Mouse (Mus musculus) lung, postnatal 0 days (tissue): ENCODE data around the gene Gsx1. TPM values are rescaled to one million over a fixed set of nuclear protein-coding genes. Genes with fewer than 3 reads are reported as not detected.
A peak's percentile ranks its signal among the peaks of the same experiment; 100 is the strongest.

Experiments
- ATAC-seq: fragments of 200-750 bp; cut with Nextera tagmentation; 2 replicates; pipeline ENCODE4 v1.8.0; 2017; ENCODE audit warnings: moderate library complexity
- DNase-seq: peaks from one replicate; pipeline ENCODE4 v3.0.0-alpha.2; 2016; ENCODE audit warnings: low spot score
- H3K27ac ChIP-seq: fragments of 300-500 bp; sonication (generic); 2 replicates; pipeline ENCODE4 v1.5.1; 2014; ENCODE audit warnings: antibody characterized with exemption, mild to moderate bottlenecking, low read length, mixed read lengths
- H3K27me3 ChIP-seq: fragments of 300-500 bp; sonication (generic); replicated peaks from 2 replicates; pipeline ENCODE4 v1.6.1; 2014; ENCODE audit warnings: low read length, mixed read lengths; ENCODE audit not compliant: insufficient read depth
- H3K36me3 ChIP-seq: fragments of 300-500 bp; sonication (generic); 2 replicates; pipeline ENCODE4 v1.6.1; 2014; ENCODE audit warnings: low read length, mixed read lengths; ENCODE audit not compliant: insufficient read depth
- H3K4me1 ChIP-seq: fragments of 300-500 bp; sonication (generic); 2 replicates; pipeline ENCODE4 v1.6.1; 2014; ENCODE audit warnings: antibody characterized with exemption, low read depth, low read length, mixed read lengths; ENCODE audit not compliant: insufficient read depth
- H3K4me2 ChIP-seq: fragments of 300-500 bp; sonication (generic); replicated peaks from 2 replicates; pipeline ENCODE4 v1.6.1; 2014; ENCODE audit warnings: low read depth, mild to moderate bottlenecking, low read length, moderate library complexity, mixed read lengths
- H3K4me3 ChIP-seq: fragments of 300-500 bp; sonication (generic); 2 replicates; pipeline ENCODE4 v1.5.1; 2014; ENCODE audit warnings: low read depth, low read length
- H3K9ac ChIP-seq: fragments of 300-500 bp; sonication (generic); replicated peaks from 2 replicates; pipeline ENCODE4 v1.6.1; 2014; ENCODE audit warnings: low read depth, mild to moderate bottlenecking
- H3K9me3 ChIP-seq: fragments of 300-500 bp; sonication (generic); 2 replicates; pipeline ENCODE4 v1.6.1; 2016; ENCODE audit warnings: low read length, mixed read lengths
- CTCF ChIP-seq: IDR thresholded peaks from 2 replicates; pipeline ENCODE4 v1.5.1; 2016; ENCODE audit warnings: antibody characterized with exemption, mild to moderate bottlenecking
- EP300 ChIP-seq: IDR thresholded peaks from 2 replicates; pipeline ENCODE4 v1.6.1; 2016; ENCODE audit warnings: antibody characterized with exemption, mild to moderate bottlenecking, control low read depth
- WGBS: fragments of 180-500 bp; shearing (Covaris S2); extraction: QIAGEN DNeasy Blood & Tissue Kit; methylation state at CpG from one replicate; pipeline ENCODE4 v1.1.7; 2014; 5-methylcytosine and 5-hydroxymethylcytosine counted together
- polyA plus RNA-seq: library from polyadenylated mRNA; unstranded; fragments of >200 nt; fragmentation: Nextera tagmentation; extraction: Ambion mirVana; gene quantifications from 2 replicates; pipeline ENCODE4 v1.2.1, GENCODE M21; 2015

The Gsx1 gene
- polyA plus RNA-seq, 1 experiment from 2014 or later: not detected

GRCm38 (mm10) chr5:147159320-147159719 is 29.2 kb upstream of the Gsx1 start:
- ATAC-seq (no peak), DNase-seq (no peak)
- no peaks in the 10 kb centered on the region for H3K4me1 ChIP-seq
- H3K36me3 ChIP-seq: no peaks in the 10 kb centered on the region
- H3K27ac ChIP-seq: no peak overlapping the region
- H3K4me3 ChIP-seq: no peak overlapping the region
- TF ChIP-seq CTCF (no peak), EP300 (no peak)
- WGBS: 68% methylated on average over 6 of the region's 6 CpGs
- H3K9ac ChIP-seq: no peak overlapping the region
- H3K4me2 ChIP-seq: no peak overlapping the region
- H3K9me3 ChIP-seq: no peaks in the 10 kb centered on the region
- H3K27me3 ChIP-seq: no peaks in the 10 kb centered on the region

GRCm38 (mm10) chr5:147159792-147160191 is 28.7 kb upstream of the Gsx1 start:
- no peak overlapping the region for H3K9ac ChIP-seq
- H3K9me3 ChIP-seq: no peaks in the 10 kb centered on the region
- no peaks in the 10 kb centered on the region for H3K36me3 ChIP-seq
- DNase-seq (no peak), ATAC-seq (no peak)
- TF ChIP-seq CTCF (no peak), EP300 (no peak)
- no peak overlapping the region for H3K4me3 ChIP-seq
- 64% methylated on average over 2 of the region's 2 CpGs for WGBS
- no peak overlapping the region for H3K27ac ChIP-seq
- H3K4me1 ChIP-seq: no peaks in the 10 kb centered on the region
- H3K4me2 ChIP-seq: no peak overlapping the region
- no peaks in the 10 kb centered on the region for H3K27me3 ChIP-seq

GRCm38 (mm10) chr5:147165060-147165459 is 23.4 kb upstream of the Gsx1 start:
- WGBS: 81% methylated on average over 6 of the region's 6 CpGs
- ATAC-seq (no peak), DNase-seq (no peak)
- Histone ChIP-seq H3K9ac (no peak overlapping the region), H3K9me3 (no peaks in the 10 kb centered on the region), H3K27me3 (no peaks in the 10 kb centered on the region), H3K4me3 (no peak overlapping the region), H3K4me1 (no peaks in the 10 kb centered on the region), H3K27ac (no peak overlapping the region), H3K36me3 (no peaks in the 10 kb centered on the region), H3K4me2 (no peak overlapping the region)
- TF ChIP-seq EP300: no peak
- no peak; the same call in 1 of the 2 replicates for TF ChIP-seq CTCF

- H3K4me1 ChIP-seq: no peaks in the 10 kb centered on the region
- no peak overlapping the region for H3K4me2 ChIP-seq
- no peak overlapping the region for H3K4me3 ChIP-seq
- TF ChIP-seq CTCF: no peak
- TF ChIP-seq EP300: no peak
- ATAC-seq: no peak
- no peaks in the 10 kb centered on the region for H3K36me3 ChIP-seq
- no peak for DNase-seq
- WGBS: 80% methylated on average over 7 of the region's 7 CpGs
- no peaks in the 10 kb centered on the region for H3K27me3 ChIP-seq
- H3K9ac ChIP-seq: no peak overlapping the region
- H3K27ac ChIP-seq: no peak overlapping the region
- H3K9me3 ChIP-seq: no peaks in the 10 kb centered on the region
These were observed 18.4 kb upstream of the Gsx1 start for GRCm38 (mm10) chr5:147170088-147170487.

- ATAC-seq: no peak
- WGBS: 77% methylated on average over 3 of the region's 3 CpGs
- no peak overlapping the region for H3K9ac ChIP-seq
These were observed 14.4 kb upstream of the Gsx1 start for GRCm38 (mm10) chr5:147174046-147174445.

GRCm38 (mm10) chr5:147185174-147185915 is 3.2 kb upstream of the Gsx1 start:
- DNase-seq: no peak
- Histone ChIP-seq H3K36me3 (no peaks in the 10 kb centered on the region), H3K4me1 (peaks cover 15% of the 10 kb centered on the region; the same call in 1 of the 2 replicates), H3K9me3 (no peaks in the 10 kb centered on the region), H3K4me2 (peak overlapping the region; percentile 44), H3K4me3 (0 out of 2 replicates have a peak overlapping the region, but pooled peaks have one; percentile 19), H3K27me3 (peaks cover 44% of the 10 kb centered on the region), H3K9ac (no peak overlapping the region), H3K27ac (no peak overlapping the region)
- no peak for ATAC-seq
- 8% methylated on average over 17 of the region's 19 CpGs for WGBS
- TF ChIP-seq CTCF: no peak
- TF ChIP-seq EP300: no peak

More at GRCm38 (mm10) chr5:147174046-147174445, 14.4 kb upstream of the Gsx1 start:
- DNase-seq: no peak
- Histone ChIP-seq H3K4me1 (no peaks in the 10 kb centered on the region), H3K4me3 (no peak overlapping the region), H3K9me3 (no peaks in the 10 kb centered on the region), H3K27me3 (no peaks in the 10 kb centered on the region), H3K4me2 (no peak overlapping the region), H3K27ac (no peak overlapping the region), H3K36me3 (no peaks in the 10 kb centered on the region)
- TF ChIP-seq EP300 (no peak), CTCF (no peak)
